32 mouse cellular contexts compared by ENCODE assay signal in genomic region chr2:104032056-104032455, GRCm38 (mm10). TPM values are rescaled to one million over a fixed set of nuclear protein-coding genes. Genes with fewer than 3 reads are reported as not detected.
A peak's percentile ranks its signal among the peaks of the same experiment; 100 is the strongest.
DNase-seq lines count a peak whose midpoint lies in the region; ATAC-seq and TF ChIP-seq lines count a peak whose summit lies in the region.
"Had no signal": no experiment of that assay in that cellular context is flagged by ENCODE, and none has a peak within 500 bp of the region (broad histone marks: within the 10 kb centered on the region; RNA-seq: fewer than 3 reads in every experiment).

No protein-coding gene starts in this region.

- TF ChIP-seq CTCF in ES-Bruce4 (IDR thresholded peaks at IDR 0.05; ENCODE audit: low read depth, low read length) = no peak

- H3K36me3 ChIP-seq in liver, embryonic 13.5 days = peaks cover 56% of the 10 kb centered on the region
- peaks cover 5% of the 10 kb centered on the region; the same call in 1 of the 2 replicates for H3K36me3 ChIP-seq in liver, embryonic 11.5 days (ENCODE audit: control insufficient read depth, insufficient read depth, low read length)
- peaks cover 5% of the 10 kb centered on the region; the same call in 1 of the 2 replicates for H3K36me3 ChIP-seq in ES-Bruce4 (ENCODE audit: control insufficient read depth, insufficient read depth, low read length, poor library complexity, severe bottlenecking)

- no peak for TF ChIP-seq POLR2A in ES-Bruce4 (IDR thresholded peaks at IDR 0.05; ENCODE audit: insufficient read depth, low read length)

- whole genome bisulfite sequencing in liver, embryonic 13.5 days (ENCODE audit: insufficient replicate concordance) = 90% methylated on average over 3 of the region's 3 CpGs
- WGBS in liver, embryonic 11.5 days = 89% methylated on average over 3 of the region's 3 CpGs

- H3K4me3 ChIP-seq in liver, embryonic 13.5 days (replicated peaks) = no peak overlapping the region
- no peak overlapping the region for H3K4me3 ChIP-seq in liver, embryonic 11.5 days (ENCODE audit: low read depth, low read length)
- no peak overlapping the region for H3K4me3 ChIP-seq in ES-Bruce4 (ENCODE audit: low read depth, low read length)
- H3K4me3 ChIP-seq: forebrain, embryonic 10.5 days; forebrain, embryonic 13.5 days; heart, embryonic 12.5 days; heart, embryonic 15.5 days; hindbrain, embryonic 12.5 days; hindbrain, embryonic 15.5 days had no signal

- H3K9ac ChIP-seq in liver, embryonic 13.5 days = no peak overlapping the region; the same call in 1 of the 2 replicates
- H3K9ac ChIP-seq in liver, embryonic 11.5 days (ENCODE audit: low read depth, low read length) = no peak overlapping the region
- H3K9ac ChIP-seq in ES-Bruce4 (ENCODE audit: low read depth, poor library complexity, severe bottlenecking) = no peak overlapping the region
- H3K9ac ChIP-seq: forebrain, embryonic 13.5 days; heart, embryonic 12.5 days; heart, embryonic 15.5 days; hindbrain, embryonic 12.5 days; hindbrain, embryonic 15.5 days had no signal

- no peak overlapping the region for H3K4me2 ChIP-seq in liver, embryonic 13.5 days
- H3K4me2 ChIP-seq in liver, embryonic 11.5 days = no peak overlapping the region
- H3K4me2 ChIP-seq: forebrain, embryonic 13.5 days; heart, embryonic 12.5 days; heart, embryonic 15.5 days; hindbrain, embryonic 12.5 days; hindbrain, embryonic 15.5 days had no signal

- H3K27me3 ChIP-seq in liver, embryonic 13.5 days = no peaks in the 10 kb centered on the region
- no peaks in the 10 kb centered on the region for H3K27me3 ChIP-seq in liver, embryonic 11.5 days (replicated peaks; ENCODE audit: control insufficient read depth, insufficient read depth, low read length)
- no peaks in the 10 kb centered on the region for H3K27me3 ChIP-seq in ES-Bruce4 (ENCODE audit: control insufficient read depth, insufficient read depth, low read length, poor library complexity, severe bottlenecking)
- H3K27me3 ChIP-seq: forebrain, embryonic 13.5 days; heart, embryonic 12.5 days; heart, embryonic 15.5 days; hindbrain, embryonic 12.5 days; hindbrain, embryonic 15.5 days had no signal

- ATAC-seq in liver, embryonic 13.5 days (ENCODE audit: low read depth) = no peak
- no peak for ATAC-seq in liver, embryonic 11.5 days (replicated peaks; ENCODE audit: low FRiP score)
- ATAC-seq: CD4-positive, CD25-positive, alpha-beta regulatory T cell, adult 4 months; forebrain, embryonic 13.5 days; forebrain, embryonic 16.5 days; Patski had no signal

- peak; percentile 26; the same call in 1 of the 2 replicates for TF ChIP-seq EP300 in ES-Bruce4 (IDR thresholded peaks at IDR 0.05; ENCODE audit: insufficient read depth, low read depth, low read length)

- peak overlapping the region; percentile 34; the same call in 1 of the 2 replicates for H3K27ac ChIP-seq in liver, embryonic 13.5 days
- H3K27ac ChIP-seq in liver, embryonic 11.5 days (ENCODE audit: low read depth, low read length) = no peak overlapping the region
- H3K27ac ChIP-seq in ES-Bruce4 (ENCODE audit: insufficient read depth, low read length) = no peak overlapping the region
- H3K27ac ChIP-seq: forebrain, embryonic 10.5 days; forebrain, embryonic 13.5 days; heart, embryonic 15.5 days; hindbrain, embryonic 12.5 days; hindbrain, embryonic 15.5 days had no signal

- H3K4me1 ChIP-seq in liver, embryonic 13.5 days (replicated peaks) = peaks cover 41% of the 10 kb centered on the region
- peaks cover 19% of the 10 kb centered on the region for H3K4me1 ChIP-seq in liver, embryonic 11.5 days (replicated peaks; ENCODE audit: control insufficient read depth, insufficient read depth, low read length)
- no peaks in the 10 kb centered on the region for H3K4me1 ChIP-seq in ES-Bruce4 (ENCODE audit: control insufficient read depth, insufficient read depth, low read length)

- H3K9me3 ChIP-seq in liver, embryonic 13.5 days (replicated peaks) = no peaks in the 10 kb centered on the region
- H3K9me3 ChIP-seq in liver, embryonic 11.5 days (ENCODE audit: control insufficient read depth, low read length) = no peaks in the 10 kb centered on the region
- H3K9me3 ChIP-seq in ES-Bruce4 (replicated peaks; ENCODE audit: control insufficient read depth, insufficient read depth, low read length, poor library complexity, severe bottlenecking) = no peaks in the 10 kb centered on the region
- H3K9me3 ChIP-seq: forebrain, embryonic 10.5 days; forebrain, embryonic 13.5 days; G1E; heart, embryonic 12.5 days; heart, embryonic 15.5 days; hindbrain, embryonic 12.5 days; hindbrain, embryonic 15.5 days had no signal

- no peak for DNase-seq in liver, embryonic 13.5 days
- no peak for DNase-seq in liver, embryonic 11.5 days (ENCODE audit: low spot score)
- DNase-seq in ES-CJ7 (ENCODE audit: low read depth, low spot score) = peak; percentile 57
- no peak for DNase-seq in thymus, postnatal 4 days
- DNase-seq in heart, adult 18-20 months = no peak
- DNase-seq: adrenal gland, postnatal 10 days; adrenal gland, postnatal 36 days; cerebellum, adult 18-20 months; cerebellum, adult 9-10 months; cerebellum, postnatal 14 days; gastrocnemius, postnatal 10 days; gastrocnemius, postnatal 36 days; heart, postnatal 10 days; heart, postnatal 4 days had no signal

RNA-seq across cellular contexts. Expression of gene 4931422A03Rik, which starts 3.9 kb away (rescaled TPM):
- polyA plus RNA-seq in liver, embryonic 13.5 days (2015; fragmentation: Nextera tagmentation; extraction: Ambion mirVana) = 0.99 and 1.3 TPM in 2 replicates
- 3.2 and 3.5 TPM in 2 replicates for polyA plus RNA-seq in liver, embryonic 11.5 days (2014; fragmentation: Nextera tagmentation; extraction: Ambion mirVana)
- not detected in 2 replicates for polyA plus RNA-seq in ES-Bruce4 (2011; ENCODE audit: insufficient read depth, insufficient read length, low read depth, missing spikeins)
- total RNA-seq in heart, adult 18-20 months (2021) = not detected
- total RNA-seq: adrenal gland, adult 18-20 months; adrenal gland, postnatal 10 days; adrenal gland, postnatal 36 days; gastrocnemius, adult 18-20 months; gastrocnemius, postnatal 10 days; gastrocnemius, postnatal 36 days; heart, postnatal 10 days; heart, postnatal 4 days had no signal
- polyA plus RNA-seq: G1E had no signal

RNA-seq across cellular contexts. Expression of gene Fbxo3, which starts 4.5 kb away (rescaled TPM):
- polyA plus RNA-seq in liver, embryonic 13.5 days (2015; fragmentation: Nextera tagmentation; extraction: Ambion mirVana) = 50.2 and 61.5 TPM in 2 replicates
- polyA plus RNA-seq in liver, embryonic 11.5 days (2014; fragmentation: Nextera tagmentation; extraction: Ambion mirVana) = 75.0 and 85.9 TPM in 2 replicates
- polyA plus RNA-seq in ES-Bruce4 (2011; ENCODE audit: insufficient read depth, insufficient read length, low read depth, missing spikeins) = 36.5 and 41.1 TPM in 2 replicates
- 10 to 100 TPM; 47.4 to 48.9 TPM for total RNA-seq in heart, adult 18-20 months (2021)

RNA-seq across cellular contexts. Expression of gene Gm10912, which starts 33.6 kb away (rescaled TPM):
- 0.06 TPM in 1 of 2 replicates, not detected in the other for polyA plus RNA-seq in liver, embryonic 13.5 days (2015; fragmentation: Nextera tagmentation; extraction: Ambion mirVana)
- 0.10 TPM in 1 of 2 replicates, not detected in the other for polyA plus RNA-seq in liver, embryonic 11.5 days (2014; fragmentation: Nextera tagmentation; extraction: Ambion mirVana)
- polyA plus RNA-seq in ES-Bruce4 (2011; ENCODE audit: insufficient read depth, insufficient read length, low read depth, missing spikeins) = not detected in 2 replicates
- under 1 TPM in 1 of 2 experiments, not detected in 1; 0.51 TPM for total RNA-seq in heart, adult 18-20 months (2021)
- polyA plus RNA-seq: C2C12; embryonic facial prominence, embryonic 11.5 days; embryonic facial prominence, embryonic 14.5 days; forebrain, embryonic 10.5 days; forebrain, embryonic 13.5 days; forebrain, embryonic 16.5 days; G1E; heart, embryonic 12.5 days; hindbrain, embryonic 12.5 days; hindbrain, embryonic 15.5 days; intestine, embryonic 14.5 days; Patski had no signal

RNA-seq across cellular contexts. Expression of gene Gm10799, which starts 36.3 kb away (rescaled TPM):
- polyA plus RNA-seq in liver, embryonic 13.5 days (2015; fragmentation: Nextera tagmentation; extraction: Ambion mirVana) = not detected in 2 replicates
- not detected in 2 replicates for polyA plus RNA-seq in liver, embryonic 11.5 days (2014; fragmentation: Nextera tagmentation; extraction: Ambion mirVana)
- not detected in 2 replicates for polyA plus RNA-seq in ES-Bruce4 (2011; ENCODE audit: insufficient read depth, insufficient read length, low read depth, missing spikeins)
- total RNA-seq in heart, adult 18-20 months (2021) = not detected
- total RNA-seq: adrenal gland, adult 18-20 months; adrenal gland, postnatal 10 days; adrenal gland, postnatal 36 days; G1E; gastrocnemius, adult 18-20 months; gastrocnemius, postnatal 10 days; gastrocnemius, postnatal 36 days; granulocyte monocyte progenitor cell, adult 5-6 weeks; heart, postnatal 10 days; heart, postnatal 4 days had no signal
- polyA plus RNA-seq: C2C12; CD4-positive, CD25-positive, alpha-beta regulatory T cell, adult 4 months; embryonic facial prominence, embryonic 11.5 days; embryonic facial prominence, embryonic 14.5 days; forebrain, embryonic 10.5 days; forebrain, embryonic 13.5 days; forebrain, embryonic 16.5 days; G1E; heart, embryonic 12.5 days; heart, embryonic 15.5 days; hindbrain, embryonic 12.5 days; hindbrain, embryonic 15.5 days; intestine, embryonic 14.5 days; Patski had no signal

RNA-seq across cellular contexts. Expression of gene Cd59b, which starts 37.6 kb away (rescaled TPM):
- polyA plus RNA-seq in liver, embryonic 13.5 days (2015; fragmentation: Nextera tagmentation; extraction: Ambion mirVana) = 13.1 and 13.3 TPM in 2 replicates
- 8.7 and 10.6 TPM in 2 replicates for polyA plus RNA-seq in liver, embryonic 11.5 days (2014; fragmentation: Nextera tagmentation; extraction: Ambion mirVana)
- 11.7 and 12.2 TPM in 2 replicates for polyA plus RNA-seq in ES-Bruce4 (2011; ENCODE audit: insufficient read depth, insufficient read length, low read depth, missing spikeins)
- 1 to 10 TPM; 2.9 to 3.7 TPM for total RNA-seq in heart, adult 18-20 months (2021)
- total RNA-seq: granulocyte monocyte progenitor cell, adult 5-6 weeks had no signal
- polyA plus RNA-seq: C2C12, G1E had no signal
